Mouse (Mus musculus): Measurements from ENCODE around the gene Kirrel3. TPM values are rescaled to one million over a fixed set of nuclear protein-coding genes. Genes with fewer than 3 reads are reported as not detected.

Kirrel3 gene
- polyA plus RNA-seq, 1 experiment from 2014 or later = 50.1 TPM

- Histone ChIP-seq H3K4me1 (replicated peaks) (peaks cover 27% of the 10 kb centered on the region), H3K9ac (no peak overlapping the region), H3K9me3 (no peaks in the 10 kb centered on the region), H3K36me3 (no peaks in the 10 kb centered on the region), H3K27ac (replicated peaks) (no peak overlapping the region), H3K4me2 (no peak overlapping the region), H3K27me3 (no peaks in the 10 kb centered on the region), H3K4me3 (no peak overlapping the region)
- no peak for ATAC-seq (ENCODE audit: low FRiP score, low read depth)
These were observed 462.0 kb downstream of the Kirrel3 start for GRCm38 (mm10) chr9:34947717-34948116.

GRCm38 (mm10) chr9:34953420-34953819 lies 467.7 kb downstream of the Kirrel3 start:
- H3K27ac ChIP-seq (replicated peaks) = no peak overlapping the region; the same call in 1 of the 2 replicates
- ATAC-seq (ENCODE audit: low FRiP score, low read depth) = no peak
- no peak overlapping the region for H3K9ac ChIP-seq
- no peaks in the 10 kb centered on the region for H3K36me3 ChIP-seq
- 57% methylated on average over 11 of the region's 11 CpGs for WGBS
- H3K27me3 ChIP-seq = no peaks in the 10 kb centered on the region
- no peak overlapping the region for H3K4me3 ChIP-seq
- H3K4me1 ChIP-seq (replicated peaks) = peaks cover 19% of the 10 kb centered on the region; the same call in 1 of the 2 replicates
- H3K4me2 ChIP-seq = no peak overlapping the region
- H3K9me3 ChIP-seq = no peaks in the 10 kb centered on the region

GRCm38 (mm10) chr9:34954212-34954611 lies 468.5 kb downstream of the Kirrel3 start:
- no peak overlapping the region for H3K27ac ChIP-seq (replicated peaks)
- H3K36me3 ChIP-seq = no peaks in the 10 kb centered on the region
- no peak overlapping the region for H3K4me2 ChIP-seq
- no peak overlapping the region for H3K4me3 ChIP-seq
- no peaks in the 10 kb centered on the region for H3K9me3 ChIP-seq
- H3K4me1 ChIP-seq (replicated peaks) = peaks cover 19% of the 10 kb centered on the region; the same call in 1 of the 2 replicates
- 66% methylated on average over 5 of the region's 5 CpGs for WGBS
- H3K27me3 ChIP-seq = no peaks in the 10 kb centered on the region
- H3K9ac ChIP-seq = no peak overlapping the region
- no peak for ATAC-seq (ENCODE audit: low FRiP score, low read depth)

- Histone ChIP-seq H3K9ac (no peak overlapping the region), H3K27ac (replicated peaks) (no peak overlapping the region), H3K27me3 (no peaks in the 10 kb centered on the region), H3K4me3 (no peak overlapping the region), H3K4me1 (replicated peaks) (peaks cover 20% of the 10 kb centered on the region; the same call in 1 of the 2 replicates), H3K36me3 (no peaks in the 10 kb centered on the region), H3K4me2 (no peak overlapping the region), H3K9me3 (no peaks in the 10 kb centered on the region)
- no peak for ATAC-seq (ENCODE audit: low FRiP score, low read depth)
- 75% methylated on average over 3 of the region's 3 CpGs for WGBS
These were observed 470.8 kb downstream of the Kirrel3 start for GRCm38 (mm10) chr9:34956512-34956911.

GRCm38 (mm10) chr9:34957691-34958090 lies 472.0 kb downstream of the Kirrel3 start:
- Histone ChIP-seq H3K36me3 (no peaks in the 10 kb centered on the region), H3K27me3 (no peaks in the 10 kb centered on the region), H3K4me3 (no peak overlapping the region), H3K27ac (replicated peaks) (no peak overlapping the region), H3K4me1 (replicated peaks) (peaks cover 18% of the 10 kb centered on the region; the same call in 1 of the 2 replicates), H3K9ac (no peak overlapping the region), H3K9me3 (no peaks in the 10 kb centered on the region), H3K4me2 (no peak overlapping the region)
- no peak for ATAC-seq (ENCODE audit: low FRiP score, low read depth)
- 59% methylated on average over 6 of the region's 6 CpGs for WGBS

- Histone ChIP-seq H3K27me3 (no peaks in the 10 kb centered on the region), H3K4me1 (replicated peaks) (peaks cover 12% of the 10 kb centered on the region; the same call in 1 of the 2 replicates), H3K4me2 (no peak overlapping the region), H3K4me3 (no peak overlapping the region), H3K9ac (no peak overlapping the region), H3K36me3 (no peaks in the 10 kb centered on the region), H3K9me3 (no peaks in the 10 kb centered on the region), H3K27ac (replicated peaks) (no peak overlapping the region)
- ATAC-seq (ENCODE audit: low FRiP score, low read depth) = no peak
- WGBS = 73% methylated on average over 5 of the region's 5 CpGs
These were observed 472.6 kb downstream of the Kirrel3 start for GRCm38 (mm10) chr9:34958183-34958830.

- no peak for ATAC-seq (ENCODE audit: low FRiP score, low read depth)
- H3K36me3 ChIP-seq = no peaks in the 10 kb centered on the region
- no peak overlapping the region for H3K9ac ChIP-seq
- H3K27ac ChIP-seq (replicated peaks) = no peak overlapping the region
- no peaks in the 10 kb centered on the region for H3K27me3 ChIP-seq
- no peaks in the 10 kb centered on the region for H3K9me3 ChIP-seq
- H3K4me2 ChIP-seq = no peak overlapping the region
- WGBS = 61% methylated on average over 12 of the region's 12 CpGs
- H3K4me3 ChIP-seq = no peak overlapping the region
- H3K4me1 ChIP-seq (replicated peaks) = peaks cover 29% of the 10 kb centered on the region
These were observed 475.0 kb downstream of the Kirrel3 start for GRCm38 (mm10) chr9:34960736-34961135.

GRCm38 (mm10) chr9:34961171-34961570 lies 475.5 kb downstream of the Kirrel3 start:
- Histone ChIP-seq H3K36me3 (no peaks in the 10 kb centered on the region), H3K4me3 (no peak overlapping the region), H3K4me2 (no peak overlapping the region), H3K9me3 (no peaks in the 10 kb centered on the region), H3K4me1 (replicated peaks) (peaks cover 29% of the 10 kb centered on the region), H3K27me3 (no peaks in the 10 kb centered on the region), H3K27ac (replicated peaks) (no peak overlapping the region), H3K9ac (no peak overlapping the region)
- 70% methylated on average over 14 of the region's 14 CpGs for WGBS
- ATAC-seq (ENCODE audit: low FRiP score, low read depth) = no peak

GRCm38 (mm10) chr9:34962251-34962650 lies 476.6 kb downstream of the Kirrel3 start:
- Histone ChIP-seq H3K27ac (replicated peaks) (no peak overlapping the region), H3K9me3 (no peaks in the 10 kb centered on the region), H3K4me3 (no peak overlapping the region), H3K27me3 (no peaks in the 10 kb centered on the region), H3K4me1 (replicated peaks) (peaks cover 29% of the 10 kb centered on the region), H3K9ac (no peak overlapping the region), H3K4me2 (no peak overlapping the region), H3K36me3 (no peaks in the 10 kb centered on the region)
- ATAC-seq (ENCODE audit: low FRiP score, low read depth) = no peak
- 90% methylated on average over 4 of the region's 4 CpGs for WGBS

GRCm38 (mm10) chr9:34963593-34963992 lies 477.9 kb downstream of the Kirrel3 start:
- Histone ChIP-seq H3K27me3 (no peaks in the 10 kb centered on the region), H3K9me3 (no peaks in the 10 kb centered on the region), H3K4me3 (no peak overlapping the region), H3K4me1 (replicated peaks) (peaks cover 34% of the 10 kb centered on the region), H3K27ac (replicated peaks) (no peak overlapping the region; the same call in 1 of the 2 replicates), H3K9ac (no peak overlapping the region), H3K36me3 (no peaks in the 10 kb centered on the region), H3K4me2 (no peak overlapping the region)
- WGBS = 80% methylated on average over 3 of the region's 3 CpGs
- no peak for ATAC-seq (ENCODE audit: low FRiP score, low read depth)

GRCm38 (mm10) chr9:34964172-34965040 lies 478.7 kb downstream of the Kirrel3 start:
- 41% methylated on average over 14 of the region's 14 CpGs for WGBS
- no peaks in the 10 kb centered on the region for H3K9me3 ChIP-seq
- no peak overlapping the region for H3K4me3 ChIP-seq
- no peaks in the 10 kb centered on the region for H3K27me3 ChIP-seq
- H3K27ac ChIP-seq (replicated peaks) = peak overlapping the region; percentile 39; the same call in 1 of the 2 replicates
- 0 out of 2 replicates have a peak, but pooled peaks have one; percentile 49 for ATAC-seq (ENCODE audit: low FRiP score, low read depth)
- H3K4me1 ChIP-seq (replicated peaks) = peaks cover 34% of the 10 kb centered on the region
- no peaks in the 10 kb centered on the region for H3K36me3 ChIP-seq
- H3K4me2 ChIP-seq = no peak overlapping the region
- H3K9ac ChIP-seq = no peak overlapping the region

GRCm38 (mm10) chr9:34965041-34965415 lies 479.3 kb downstream of the Kirrel3 start:
- Histone ChIP-seq H3K27me3 (no peaks in the 10 kb centered on the region), H3K4me2 (no peak overlapping the region), H3K36me3 (no peaks in the 10 kb centered on the region), H3K4me1 (replicated peaks) (peaks cover 34% of the 10 kb centered on the region), H3K27ac (replicated peaks) (0 out of 2 replicates have a peak overlapping the region, but pooled peaks have one; percentile 39), H3K9me3 (no peaks in the 10 kb centered on the region), H3K4me3 (no peak overlapping the region), H3K9ac (no peak overlapping the region)
- peak; percentile 29; the same call in 1 of the 2 replicates for ATAC-seq (ENCODE audit: low FRiP score, low read depth)
- WGBS = 9% methylated on average over 4 of the region's 4 CpGs
